Mouse (Mus musculus) bone marrow, adult 2 months (tissue): ENCODE results near the gene Zfp950.

Experiments used
- CTCF ChIP-seq: fragments of 200-500 bp; IDR thresholded peaks from 2 replicates; pipeline ENCODE4 v1.5.1; 2011; ENCODE audit warnings: low read length, control low read depth; ENCODE audit not compliant: control insufficient read depth, insufficient read depth
- POLR2A ChIP-seq: fragments of 200-500 bp; IDR thresholded peaks from 2 replicates; pipeline ENCODE4 v1.6.1; 2011; ENCODE audit warnings: low read depth, mild to moderate bottlenecking, control low read depth, low read length, borderline replicate concordance; ENCODE audit not compliant: control insufficient read depth

DNA sequence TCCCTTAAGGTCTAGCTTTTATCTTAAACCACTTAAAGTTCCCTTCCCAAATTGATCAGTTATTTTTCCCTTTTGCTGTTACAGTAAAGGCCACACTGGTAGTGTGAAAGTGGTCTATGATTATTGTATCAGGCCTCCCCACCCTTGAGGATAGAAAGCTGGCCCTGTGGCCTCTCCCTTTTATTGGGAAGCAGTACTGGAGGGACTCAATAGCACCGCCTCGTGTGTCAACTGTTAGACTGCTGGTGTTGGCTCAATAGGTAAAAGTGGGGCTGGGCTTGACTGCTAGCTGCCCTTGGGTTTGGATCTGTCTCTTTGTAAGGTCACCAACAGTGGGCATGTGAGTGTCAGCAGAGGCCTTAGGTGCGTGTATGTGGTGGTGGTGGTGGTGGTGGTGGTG, 76.3 kb downstream of the Zfp950 start:
- no peak for TF ChIP-seq POLR2A
- no peak for TF ChIP-seq CTCF
